ENCODE assay signal across 31 mouse cellular contexts in genomic region chr5:66214395-66214935, GRCm38 (mm10). TPM values are rescaled to one million over a fixed set of nuclear protein-coding genes. Genes with fewer than 3 reads are reported as not detected.
A peak's percentile ranks its signal among the peaks of the same experiment; 100 is the strongest.
DNase-seq lines count a peak whose midpoint lies in the region; ATAC-seq and TF ChIP-seq lines count a peak whose summit lies in the region.
"Had no signal": no experiment of that assay in that cellular context is flagged by ENCODE, and none has a peak within 500 bp of the region (broad histone marks: within the 10 kb centered on the region; RNA-seq: fewer than 3 reads in every experiment).

No protein-coding gene starts in this region.

- DNase-seq in liver, adult 2 months (ENCODE audit: extremely low read depth, low read depth, low spot score): peak; percentile 59
- DNase-seq in liver (no peak), ES-CJ7 (ENCODE audit: low read depth, low spot score) (peak; percentile 88)
- peak; percentile 26 for DNase-seq in lung, postnatal 36 days
- no peak for DNase-seq in lung, postnatal 14 days
- peak; percentile 55 for DNase-seq in stomach, postnatal 0 days (ENCODE audit: low spot score)
- no peak for DNase-seq in layer of hippocampus, postnatal 14 days (ENCODE audit: low spot score in 2 of 2)
- DNase-seq: adrenal gland, adult 2 months; cerebellum, adult 2 months; cerebellum, postnatal 14 days; gastrocnemius, postnatal 10 days; kidney, adult 9 months; kidney, postnatal 10 days; right cerebral cortex, adult 18-20 months; thymus, postnatal 14 days had no signal

- TF ChIP-seq POLR2A in liver, adult 2 months (IDR thresholded peaks at IDR 0.05; ENCODE audit: extremely low read depth, insufficient read depth, low read length): no peak

- peak; percentile 70; the same call in 1 of the 2 replicates for ATAC-seq in stomach, postnatal 0 days (ENCODE audit: low FRiP score, low TSS enrichment)
- ATAC-seq in heart, embryonic 12.5 days (ENCODE audit: insufficient number of reproducible peaks, low FRiP score): no peak
- ATAC-seq: activated CD4-positive, CD25-positive, alpha-beta regulatory T cell, adult 4 months; CD4-positive, CD25-positive, alpha-beta regulatory T cell, adult 4 months; forebrain, embryonic 13.5 days; hindbrain, embryonic 16.5 days; midbrain, embryonic 15.5 days; Patski had no signal

- no peak overlapping the region for H3K4me3 ChIP-seq in liver, adult 2 months (ENCODE audit: insufficient read depth, low read depth, low read length)
- H3K4me3 ChIP-seq in stomach, postnatal 0 days (ENCODE audit: low read depth, low read length): no peak overlapping the region
- no peak overlapping the region for H3K4me3 ChIP-seq in heart, embryonic 12.5 days
- H3K4me3 ChIP-seq: forebrain, embryonic 13.5 days; heart, embryonic 15.5 days; limb, embryonic 10.5 days; limb, embryonic 15.5 days; midbrain, embryonic 10.5 days; midbrain, embryonic 15.5 days; neural tube, embryonic 15.5 days had no signal

- no peak overlapping the region for H3K27ac ChIP-seq in liver, adult 2 months (replicated peaks; ENCODE audit: insufficient read depth, low read depth, low read length)
- no peak overlapping the region for H3K27ac ChIP-seq in stomach, postnatal 0 days (replicated peaks)
- H3K27ac ChIP-seq in heart, embryonic 12.5 days (ENCODE audit: poor library complexity, severe bottlenecking): no peak overlapping the region
- H3K27ac ChIP-seq: forebrain, embryonic 13.5 days; heart, embryonic 15.5 days; limb, embryonic 10.5 days; limb, embryonic 15.5 days; midbrain, embryonic 10.5 days; midbrain, embryonic 15.5 days; neural tube, embryonic 15.5 days had no signal

- H3K36me3 ChIP-seq in liver, adult 2 months (ENCODE audit: control insufficient read depth, insufficient read depth, low read length): no peaks in the 10 kb centered on the region
- no peaks in the 10 kb centered on the region for H3K36me3 ChIP-seq in stomach, postnatal 0 days (ENCODE audit: control insufficient read depth, insufficient read depth, low read length)
- no peaks in the 10 kb centered on the region for H3K36me3 ChIP-seq in heart, embryonic 12.5 days
- H3K36me3 ChIP-seq: heart, embryonic 15.5 days; limb, embryonic 10.5 days; limb, embryonic 15.5 days; midbrain, embryonic 10.5 days; midbrain, embryonic 15.5 days; neural tube, embryonic 15.5 days had no signal

- no peaks in the 10 kb centered on the region for H3K79me2 ChIP-seq in liver, adult 2 months (ENCODE audit: control insufficient read depth, insufficient read depth, low read length)

- 55% methylated on average over 7 of the region's 7 CpGs for WGBS in liver, adult 2 months
- WGBS in stomach, postnatal 0 days: 59% methylated on average over 7 of the region's 7 CpGs
- 58% methylated on average over 7 of the region's 7 CpGs for WGBS in heart, embryonic 12.5 days

- peaks cover 10% of the 10 kb centered on the region for H3K4me1 ChIP-seq in liver, adult 2 months (ENCODE audit: control insufficient read depth, insufficient read depth, low read length)
- H3K4me1 ChIP-seq in stomach, postnatal 0 days (replicated peaks; ENCODE audit: control insufficient read depth, insufficient read depth): no peaks in the 10 kb centered on the region
- no peaks in the 10 kb centered on the region for H3K4me1 ChIP-seq in heart, embryonic 12.5 days (replicated peaks)

- no peak for TF ChIP-seq EP300 in stomach, postnatal 0 days (optimal IDR thresholded peaks at IDR 0.05)

- H3K9me3 ChIP-seq in stomach, postnatal 0 days (ENCODE audit: control insufficient read depth, low read length): no peaks in the 10 kb centered on the region
- H3K9me3 ChIP-seq in heart, embryonic 12.5 days (replicated peaks): no peaks in the 10 kb centered on the region
- H3K9me3 ChIP-seq: forebrain, embryonic 13.5 days; heart, embryonic 15.5 days; limb, embryonic 10.5 days; limb, embryonic 15.5 days; midbrain, embryonic 10.5 days; midbrain, embryonic 15.5 days; neural tube, embryonic 15.5 days had no signal

- H3K9ac ChIP-seq in liver, adult 2 months (ENCODE audit: low read depth, low read length): no peak overlapping the region
- H3K9ac ChIP-seq in stomach, postnatal 0 days (ENCODE audit: low read length): no peak overlapping the region
- no peak overlapping the region for H3K9ac ChIP-seq in heart, embryonic 12.5 days
- H3K9ac ChIP-seq: forebrain, embryonic 13.5 days; heart, embryonic 15.5 days; limb, embryonic 15.5 days; midbrain, embryonic 15.5 days; neural tube, embryonic 15.5 days had no signal

- no peak for TF ChIP-seq CTCF in liver, adult 2 months (IDR thresholded peaks at IDR 0.05; ENCODE audit: low read depth, low read length)
- TF ChIP-seq CTCF in stomach, postnatal 0 days (IDR thresholded peaks at IDR 0.05; ENCODE audit: low read depth): no peak

- H3K27me3 ChIP-seq in liver, adult 2 months (ENCODE audit: control insufficient read depth, insufficient read depth, low read length): no peaks in the 10 kb centered on the region
- H3K27me3 ChIP-seq in stomach, postnatal 0 days (ENCODE audit: control insufficient read depth, insufficient read depth, low read length): no peaks in the 10 kb centered on the region
- H3K27me3 ChIP-seq in heart, embryonic 12.5 days (replicated peaks): no peaks in the 10 kb centered on the region
- H3K27me3 ChIP-seq: forebrain, embryonic 13.5 days; heart, embryonic 15.5 days; limb, embryonic 15.5 days; midbrain, embryonic 15.5 days; neural tube, embryonic 15.5 days; Patski had no signal

- no peak overlapping the region for H3K4me2 ChIP-seq in stomach, postnatal 0 days (replicated peaks; ENCODE audit: low read depth)
- no peak overlapping the region for H3K4me2 ChIP-seq in heart, embryonic 12.5 days
- H3K4me2 ChIP-seq: forebrain, embryonic 13.5 days; heart, embryonic 15.5 days; limb, embryonic 15.5 days; midbrain, embryonic 15.5 days; neural tube, embryonic 15.5 days had no signal

RNA-seq across cellular contexts. Expression of gene Rbm47, which starts 41.5 kb away (rescaled TPM):
- total RNA-seq in liver, adult 2 months (2014; rRNA removed): 63.5 and 81.8 TPM in 2 replicates
- 47.4 and 58.7 TPM in 2 replicates for polyA plus RNA-seq in liver, adult 2 months (2012; rRNA removed)
- 70.7 and 73.2 TPM in 2 replicates for polyA plus RNA-seq in stomach, postnatal 0 days (2015; fragmentation: Nextera tagmentation; extraction: Ambion mirVana)
- polyA plus RNA-seq in heart, embryonic 12.5 days (2016; fragmentation: Nextera tagmentation; extraction: Ambion mirVana): 2.2 and 2.4 TPM in 2 replicates
- 1 to 10 TPM; 1.5 to 5.4 TPM for total RNA-seq in layer of hippocampus, postnatal 14 days (2021)
- total RNA-seq: MEL had no signal

RNA-seq across cellular contexts. Expression of gene Nsun7, which starts 45.2 kb away (rescaled TPM):
- total RNA-seq in liver, adult 2 months (2014; rRNA removed): 0.20 and 0.37 TPM in 2 replicates
- 0.05 and 0.15 TPM in 2 replicates for polyA plus RNA-seq in liver, adult 2 months (2012; rRNA removed)
- polyA plus RNA-seq in stomach, postnatal 0 days (2015; fragmentation: Nextera tagmentation; extraction: Ambion mirVana): 0.06 and 0.10 TPM in 2 replicates
- polyA plus RNA-seq in heart, embryonic 12.5 days (2016; fragmentation: Nextera tagmentation; extraction: Ambion mirVana): 0.05 and 0.17 TPM in 2 replicates
- total RNA-seq in layer of hippocampus, postnatal 14 days (2021): 10 to 100 TPM in 1 of 2 experiments, 1 to 10 TPM in 1; 8.8 to 10.2 TPM
- total RNA-seq: granulocyte monocyte progenitor cell, adult 5-6 weeks; heart, postnatal 25 days; MEL had no signal
- polyA plus RNA-seq: large intestine, adult 2 months had no signal

Comparison
In these comparisons a context has a peak if more than half of its experiments do, and no peak if none do; other contexts are left out.
1. DNase-seq: peak in liver, adult 2 months (single experiment), lung, postnatal 36 days (single experiment), ES-CJ7 (single experiment) and stomach, postnatal 0 days (single experiment); none in liver (single experiment), lung, postnatal 14 days (single experiment) and layer of hippocampus, postnatal 14 days (0 of 2).
2. RNA of gene Rbm47, which starts 41.5 kb away (polyA plus RNA-seq): 70.7 to 73.2 TPM in stomach, postnatal 0 days and 47.4 to 58.7 TPM in liver, adult 2 months; 2.2 to 2.4 TPM in heart, embryonic 12.5 days; every median in the first group is over 10 times any median in the second.